Mouse (Mus musculus) hindbrain, embryonic 16.5 days (tissue): Measurements from ENCODE around the gene Sqstm1. TPM values are rescaled to one million over a fixed set of nuclear protein-coding genes. Genes with fewer than 3 reads are reported as not detected.

ENCODE experiments used
- ATAC-seq: fragments of 200-750 bp; cut with Nextera tagmentation; 2 replicates; pipeline ENCODE4 v1.8.0; 2017; ENCODE audit warnings: moderate TSS enrichment, moderate library complexity
- H3K27ac ChIP-seq: fragments of 300-500 bp; sonication (generic); 2 replicates; pipeline ENCODE4 v1.5.1; 2014; ENCODE audit warnings: low read depth, mild to moderate bottlenecking, control low read depth, low read length, moderate library complexity
- H3K27me3 ChIP-seq: fragments of 300-500 bp; sonication (generic); replicated peaks from 2 replicates; pipeline ENCODE4 v1.6.1; 2014; ENCODE audit warnings: low read length; ENCODE audit not compliant: control insufficient read depth, insufficient read depth
- H3K36me3 ChIP-seq: fragments of 300-500 bp; sonication (generic); 2 replicates; pipeline ENCODE4 v1.6.1; 2014; ENCODE audit warnings: mild to moderate bottlenecking, low read length, moderate library complexity, mixed read lengths; ENCODE audit not compliant: control insufficient read depth, insufficient read depth
- H3K4me1 ChIP-seq: fragments of 300-500 bp; sonication (generic); 2 replicates; pipeline ENCODE4 v1.6.1; 2014; ENCODE audit warnings: low read depth, low read length; ENCODE audit not compliant: control insufficient read depth, insufficient read depth
- H3K4me2 ChIP-seq: fragments of 300-500 bp; sonication (generic); 2 replicates; pipeline ENCODE4 v1.6.1; 2014; ENCODE audit warnings: mild to moderate bottlenecking, low read length, control low read depth, moderate library complexity
- H3K4me3 ChIP-seq: fragments of 300-500 bp; sonication (generic); 2 replicates; pipeline ENCODE4 v1.5.1; 2014; ENCODE audit warnings: mild to moderate bottlenecking, low read length, control low read depth, moderate library complexity
- H3K9ac ChIP-seq: fragments of 300-500 bp; sonication (generic); 2 replicates; pipeline ENCODE4 v1.6.1; 2014; ENCODE audit warnings: low read depth, mild to moderate bottlenecking, control low read depth, low read length, moderate library complexity
- H3K9me3 ChIP-seq: fragments of 300-500 bp; sonication (generic); 2 replicates; pipeline ENCODE4 v1.6.1; 2014; ENCODE audit warnings: mild to moderate bottlenecking, low read length, moderate library complexity; ENCODE audit not compliant: control insufficient read depth
- WGBS: fragments of 180-500 bp; shearing (Covaris S2); extraction: QIAGEN DNeasy Blood & Tissue Kit; methylation state at CpG from one replicate; pipeline ENCODE4 v1.1.7; 2014; 5-methylcytosine and 5-hydroxymethylcytosine counted together
- polyA plus RNA-seq: library from polyadenylated mRNA; unstranded; fragments of >200 nt; fragmentation: Nextera tagmentation; extraction: Ambion mirVana; gene quantifications from 2 replicates; pipeline ENCODE4 v1.2.1, GENCODE M21; 2015

Sqstm1 gene
- polyA plus RNA-seq, 1 experiment from 2014 or later: 480 TPM

DNA sequence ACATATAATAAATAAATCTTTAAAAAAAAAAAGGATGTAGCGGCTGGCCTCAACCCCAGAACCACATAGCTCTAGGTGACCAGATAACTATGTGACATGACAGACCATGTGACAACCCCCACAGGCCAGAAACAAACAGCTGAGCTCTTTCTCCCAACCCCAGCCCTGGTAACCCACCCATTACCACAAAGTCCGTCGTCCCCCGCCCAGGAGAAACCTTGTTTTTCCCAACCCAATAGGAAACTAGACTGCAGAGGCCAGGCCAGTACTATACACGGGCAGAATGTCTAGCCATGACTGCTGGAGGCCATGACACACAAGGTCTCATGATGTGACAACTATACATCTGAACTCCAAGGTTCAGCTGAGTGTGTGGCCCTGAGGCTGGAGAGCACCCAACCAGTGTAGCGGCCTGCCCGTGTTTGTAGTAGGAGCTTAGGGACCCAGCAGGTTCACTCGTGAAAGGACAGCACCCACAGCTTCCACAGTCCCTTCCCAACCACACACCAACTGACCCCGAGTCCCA, 7.3 kb downstream of the Sqstm1 start:
- H3K27me3 ChIP-seq: no peaks in the 10 kb centered on the region
- H3K9ac ChIP-seq: no peak overlapping the region
- no peaks in the 10 kb centered on the region for H3K9me3 ChIP-seq
- H3K4me3 ChIP-seq: no peak overlapping the region
- WGBS: 91% methylated on average over 9 of the region's 9 CpGs
- H3K4me2 ChIP-seq: no peak overlapping the region
- no peaks in the 10 kb centered on the region for H3K4me1 ChIP-seq
- peaks cover 68% of the 10 kb centered on the region for H3K36me3 ChIP-seq
- H3K27ac ChIP-seq: no peak overlapping the region
- ATAC-seq: no peak

DNA sequence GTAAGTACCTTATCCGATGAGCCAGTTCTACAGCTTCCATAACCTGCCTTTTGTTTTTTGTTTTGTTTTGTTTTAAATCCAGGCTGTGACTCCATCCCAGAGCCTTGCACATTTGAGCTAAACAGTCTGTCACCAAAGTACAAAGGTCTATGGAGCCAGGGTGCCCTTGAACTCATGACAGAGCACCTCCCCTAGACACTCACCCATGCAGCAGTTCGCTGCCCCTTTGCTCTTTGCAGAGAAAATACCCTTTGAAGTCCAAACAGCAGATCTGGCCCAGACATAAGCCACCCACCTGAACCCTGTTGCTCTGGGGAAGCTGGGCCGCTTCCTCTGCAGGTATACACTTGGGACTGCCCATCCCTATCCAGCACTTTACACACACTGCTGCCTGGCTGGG, 9.0 kb downstream of the Sqstm1 start:
- no peak overlapping the region for H3K4me2 ChIP-seq
- no peaks in the 10 kb centered on the region for H3K9me3 ChIP-seq
- WGBS: 92% methylated on average over 3 of the region's 3 CpGs
- H3K4me1 ChIP-seq: no peaks in the 10 kb centered on the region
- no peak for ATAC-seq
- H3K9ac ChIP-seq: no peak overlapping the region
- no peak overlapping the region for H3K27ac ChIP-seq
- H3K27me3 ChIP-seq: no peaks in the 10 kb centered on the region
- peaks cover 61% of the 10 kb centered on the region for H3K36me3 ChIP-seq
- H3K4me3 ChIP-seq: no peak overlapping the region

DNA sequence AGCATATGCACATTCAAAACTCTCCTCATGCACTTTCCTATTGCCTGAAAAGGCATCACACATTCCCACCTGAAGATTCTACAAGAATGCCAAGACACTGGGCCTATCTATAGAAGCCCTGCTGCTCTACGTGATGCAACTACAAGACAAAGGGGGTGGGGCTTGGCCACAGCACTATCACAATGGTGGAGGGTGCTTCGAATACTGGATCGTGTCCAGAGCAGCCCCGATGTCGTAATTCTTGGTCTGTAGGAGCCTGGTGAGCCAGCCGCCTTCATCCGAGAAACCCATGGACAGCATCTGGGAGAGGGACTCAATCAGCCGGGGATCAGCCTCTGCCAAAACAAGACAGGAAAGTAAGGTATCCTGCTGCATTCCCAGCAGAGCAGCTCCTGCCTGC, 10.0 kb downstream of the Sqstm1 start:
- no peaks in the 10 kb centered on the region for H3K27me3 ChIP-seq
- H3K4me1 ChIP-seq: no peaks in the 10 kb centered on the region
- no peak overlapping the region for H3K4me2 ChIP-seq
- H3K27ac ChIP-seq: no peak overlapping the region
- no peak for ATAC-seq
- H3K4me3 ChIP-seq: no peak overlapping the region
- H3K36me3 ChIP-seq: peaks cover 54% of the 10 kb centered on the region
- no peak overlapping the region for H3K9ac ChIP-seq
- WGBS: 83% methylated on average over 8 of the region's 8 CpGs
- H3K9me3 ChIP-seq: no peaks in the 10 kb centered on the region

DNA sequence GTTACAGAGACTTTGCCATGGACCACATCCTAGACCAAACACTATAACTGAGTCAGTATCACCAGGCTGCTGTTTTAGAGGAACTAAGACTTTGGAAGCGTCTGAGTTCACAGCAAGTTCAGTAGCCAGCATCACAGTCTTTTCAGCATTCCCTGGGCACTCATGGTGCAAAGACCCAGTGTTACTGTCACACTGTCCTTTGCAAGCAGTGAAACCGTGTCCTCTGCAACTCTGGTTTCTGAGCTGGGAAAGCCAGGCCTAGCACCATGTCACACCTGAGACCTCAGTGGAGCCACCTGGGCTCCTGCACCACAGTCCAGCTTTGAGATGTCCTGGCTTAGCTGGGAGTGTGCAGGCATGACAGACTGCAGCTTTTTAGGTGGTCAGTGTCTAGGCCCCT, 11.7 kb downstream of the Sqstm1 start:
- Histone ChIP-seq H3K9me3 (no peaks in the 10 kb centered on the region), H3K9ac (no peak overlapping the region), H3K4me3 (no peak overlapping the region), H3K36me3 (peaks cover 52% of the 10 kb centered on the region), H3K4me1 (no peaks in the 10 kb centered on the region), H3K27ac (no peak overlapping the region), H3K27me3 (no peaks in the 10 kb centered on the region), H3K4me2 (no peak overlapping the region)
- ATAC-seq: no peak
- 95% methylated on average over 2 of the region's 2 CpGs for WGBS

DNA sequence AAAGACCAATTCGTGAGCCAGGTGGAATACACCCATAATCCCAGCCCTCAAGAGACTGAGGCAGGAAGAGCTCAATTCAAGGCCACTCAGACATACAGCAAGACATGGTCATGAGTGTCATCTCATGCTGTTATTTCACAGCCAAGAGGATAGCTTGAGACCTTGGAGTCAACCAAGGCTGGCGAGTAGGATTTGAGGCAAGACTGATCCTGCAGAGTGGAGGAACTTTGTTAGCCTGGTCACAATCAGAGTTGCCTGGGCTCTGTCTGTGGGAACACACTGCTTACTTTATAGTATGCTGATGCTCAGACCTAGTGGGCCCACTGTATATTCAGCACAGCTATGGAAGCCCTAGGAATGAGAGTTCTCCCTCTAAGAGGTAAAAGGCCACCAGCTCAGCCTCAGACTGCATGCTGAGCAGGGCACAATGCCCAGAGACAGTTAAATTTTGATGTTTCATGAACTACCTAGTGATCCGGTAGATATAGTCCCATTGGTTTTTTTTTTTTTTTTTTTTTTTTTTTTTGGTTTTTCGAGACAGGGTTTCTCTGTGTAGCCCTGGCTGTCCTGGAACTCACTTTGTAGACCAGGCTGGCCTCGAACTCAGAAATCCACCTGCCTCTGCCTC, 12.3 kb downstream of the Sqstm1 start:
- Histone ChIP-seq H3K4me3 (no peak overlapping the region), H3K9me3 (no peaks in the 10 kb centered on the region), H3K27ac (no peak overlapping the region), H3K27me3 (no peaks in the 10 kb centered on the region), H3K36me3 (peaks cover 49% of the 10 kb centered on the region), H3K4me1 (no peaks in the 10 kb centered on the region), H3K4me2 (no peak overlapping the region), H3K9ac (no peak overlapping the region)
- 88% methylated on average over 3 of the region's 5 CpGs for WGBS
- no peak for ATAC-seq

DNA sequence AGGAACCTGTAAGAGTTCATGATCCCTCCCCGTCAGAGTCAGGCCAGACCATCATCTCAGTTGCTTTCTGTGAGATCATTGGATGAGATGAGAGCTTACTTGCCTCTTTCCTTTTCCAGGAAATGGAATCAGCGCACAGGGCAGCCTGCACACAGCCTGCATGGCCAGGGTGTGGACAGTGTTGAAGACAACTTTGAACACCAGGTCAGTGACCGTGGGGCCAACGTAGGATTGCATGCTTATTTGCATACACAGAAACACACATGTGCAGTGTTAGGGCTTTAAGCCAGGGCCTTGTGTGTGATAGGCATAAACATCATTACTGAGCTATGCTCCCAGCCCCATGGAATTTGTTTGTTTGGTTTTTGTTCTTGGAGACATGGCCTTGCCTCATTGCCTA, 13.1 kb downstream of the Sqstm1 start:
- H3K9me3 ChIP-seq: no peaks in the 10 kb centered on the region
- H3K9ac ChIP-seq: no peak overlapping the region
- no peaks in the 10 kb centered on the region for H3K4me1 ChIP-seq
- peaks cover 45% of the 10 kb centered on the region for H3K36me3 ChIP-seq
- no peaks in the 10 kb centered on the region for H3K27me3 ChIP-seq
- no peak overlapping the region for H3K27ac ChIP-seq
- ATAC-seq: no peak
- WGBS: 95% methylated on average over 4 of the region's 4 CpGs
- H3K4me2 ChIP-seq: no peak overlapping the region
- H3K4me3 ChIP-seq: no peak overlapping the region

DNA sequence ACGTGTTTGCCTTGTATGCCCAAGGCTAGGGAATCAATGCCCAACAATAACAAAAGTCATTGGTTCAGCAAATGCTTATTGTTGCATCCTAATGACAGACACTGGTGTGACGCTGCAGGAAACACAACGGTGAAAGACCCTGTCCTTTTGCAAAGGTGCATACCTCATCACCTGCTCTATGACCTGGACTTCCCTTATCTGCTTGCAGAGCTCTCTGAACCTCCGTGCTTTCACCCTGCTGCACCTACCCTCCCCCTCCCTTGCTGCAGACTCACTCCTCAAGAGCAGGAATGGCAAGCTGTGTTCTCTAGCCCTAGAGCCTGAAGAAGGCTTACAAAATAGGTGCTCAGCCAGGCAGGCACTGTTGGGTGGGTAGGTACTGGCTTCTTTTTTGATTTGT, 15.8 kb downstream of the Sqstm1 start:
- H3K9me3 ChIP-seq: no peaks in the 10 kb centered on the region
- no peak overlapping the region for H3K4me2 ChIP-seq
- no peak overlapping the region for H3K9ac ChIP-seq
- no peaks in the 10 kb centered on the region for H3K4me1 ChIP-seq
- H3K36me3 ChIP-seq: peaks cover 21% of the 10 kb centered on the region
- no peak overlapping the region for H3K27ac ChIP-seq
- 80% methylated on average over 4 of the region's 4 CpGs for WGBS
- no peaks in the 10 kb centered on the region for H3K27me3 ChIP-seq
- no peak for ATAC-seq
- no peak overlapping the region for H3K4me3 ChIP-seq

DNA sequence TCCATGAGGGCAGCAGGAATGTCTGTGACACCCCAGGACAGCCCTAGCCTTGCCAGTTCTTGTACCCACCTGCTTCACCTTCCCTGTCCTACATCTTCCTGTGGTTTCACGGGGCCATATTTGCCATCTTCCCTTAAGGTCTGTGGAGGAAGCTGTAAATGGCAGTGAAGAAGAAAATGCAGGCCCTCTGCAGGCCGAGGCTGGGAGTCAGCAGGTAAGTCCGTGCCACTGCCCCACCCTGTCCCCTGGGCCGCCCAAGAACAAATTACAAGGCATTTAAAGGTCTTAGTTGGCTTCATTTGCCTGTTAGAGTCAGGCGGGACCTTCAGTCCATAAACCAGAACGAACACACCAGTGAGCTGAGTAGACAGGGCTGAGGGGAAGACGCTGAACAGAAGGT, 16.6 kb downstream of the Sqstm1 start:
- Histone ChIP-seq H3K36me3 (peaks cover 14% of the 10 kb centered on the region), H3K9me3 (no peaks in the 10 kb centered on the region)

DNA sequence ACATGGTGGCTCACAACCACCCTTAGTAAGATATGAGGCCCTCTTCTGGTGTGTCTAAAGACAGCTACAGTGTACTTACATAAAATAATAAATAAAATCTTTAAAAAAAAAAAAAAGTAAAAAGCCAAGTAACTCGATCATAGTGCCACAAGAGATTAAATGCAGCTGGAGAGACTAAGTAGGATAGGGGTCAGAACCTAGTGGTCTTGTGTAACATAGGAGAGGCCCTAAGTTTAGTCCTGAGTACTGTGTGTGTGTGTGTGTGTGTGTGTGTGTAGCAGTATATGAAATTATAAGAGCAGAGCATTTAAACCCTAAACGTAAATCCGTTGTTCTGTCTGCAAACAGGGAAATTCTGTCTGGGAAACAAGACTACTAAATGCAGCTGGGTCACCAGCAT, 18.3 kb downstream of the Sqstm1 start:
- 93% methylated on average over 3 of the region's 3 CpGs for WGBS

More for the DNA sequence above, 16.6 kb downstream of the Sqstm1 start:
- no peak overlapping the region for H3K27ac ChIP-seq
- no peak overlapping the region for H3K4me2 ChIP-seq
- no peaks in the 10 kb centered on the region for H3K27me3 ChIP-seq
- no peaks in the 10 kb centered on the region for H3K4me1 ChIP-seq
- 85% methylated on average over 7 of the region's 7 CpGs for WGBS
- no peak overlapping the region for H3K9ac ChIP-seq
- H3K4me3 ChIP-seq: no peak overlapping the region
- no peak for ATAC-seq

More for the DNA sequence above, 18.3 kb downstream of the Sqstm1 start:
- H3K27ac ChIP-seq: no peak overlapping the region
- no peak overlapping the region for H3K4me3 ChIP-seq
- peaks cover 12% of the 10 kb centered on the region; the same call in 1 of the 2 replicates for H3K36me3 ChIP-seq
- ATAC-seq: no peak
- no peak overlapping the region for H3K4me2 ChIP-seq
- no peaks in the 10 kb centered on the region for H3K27me3 ChIP-seq
- no peaks in the 10 kb centered on the region for H3K4me1 ChIP-seq
- H3K9me3 ChIP-seq: no peaks in the 10 kb centered on the region
- H3K9ac ChIP-seq: no peak overlapping the region
